Mouse (Mus musculus) erythroblast, embryonic 14.5 days (primary cell): ENCODE data around the gene Rap1b.

Experiments used
- GATA1 ChIP-seq: IDR thresholded peaks from 2 replicates; pipeline ENCODE4 v1.6.1; 2012; ENCODE audit warnings: low read length, inconsistent platforms, mixed read lengths
- TAL1 ChIP-seq: IDR thresholded peaks from 3 replicates; pipeline ENCODE4 v1.6.1; 2012; ENCODE audit warnings: low read length, inconsistent platforms, mixed read lengths

DNA sequence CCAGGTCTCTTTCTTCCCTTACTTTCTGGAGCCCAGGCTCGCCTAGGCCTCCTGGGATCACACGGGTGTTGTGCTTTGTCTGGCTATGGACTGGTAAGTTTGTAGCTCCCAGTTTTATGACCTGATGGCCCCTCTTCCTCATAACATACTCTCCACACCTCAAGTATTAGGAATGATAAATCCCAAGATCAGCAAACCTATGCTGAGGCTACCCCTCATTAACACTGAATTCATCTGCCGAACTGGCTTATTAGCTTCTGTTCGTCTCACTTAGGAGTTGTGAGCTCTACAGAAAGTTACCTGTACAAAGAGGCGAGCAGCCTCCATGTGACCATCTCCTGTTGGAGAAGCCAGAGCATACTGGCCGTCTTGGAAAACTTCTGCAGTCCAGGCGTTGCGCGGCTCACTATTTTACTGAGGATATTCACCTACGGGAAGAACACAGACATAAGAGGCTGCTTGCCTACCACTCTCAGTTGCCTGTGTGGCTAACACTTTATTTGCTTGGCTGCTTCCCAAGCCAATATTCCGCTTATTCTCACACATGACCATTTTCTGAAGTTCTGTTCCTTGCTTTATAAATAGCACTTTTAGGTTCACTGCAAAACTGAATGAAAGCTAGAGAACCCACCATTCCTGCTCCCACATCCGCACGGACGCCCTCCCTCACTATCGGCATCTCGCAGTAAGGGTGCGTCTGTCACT, 64.7 kb downstream of the Rap1b start:
- TF ChIP-seq TAL1: no peak
- TF ChIP-seq GATA1: no peak
